22 mouse cellular contexts compared by ENCODE assay signal in the genomic region with DNA sequence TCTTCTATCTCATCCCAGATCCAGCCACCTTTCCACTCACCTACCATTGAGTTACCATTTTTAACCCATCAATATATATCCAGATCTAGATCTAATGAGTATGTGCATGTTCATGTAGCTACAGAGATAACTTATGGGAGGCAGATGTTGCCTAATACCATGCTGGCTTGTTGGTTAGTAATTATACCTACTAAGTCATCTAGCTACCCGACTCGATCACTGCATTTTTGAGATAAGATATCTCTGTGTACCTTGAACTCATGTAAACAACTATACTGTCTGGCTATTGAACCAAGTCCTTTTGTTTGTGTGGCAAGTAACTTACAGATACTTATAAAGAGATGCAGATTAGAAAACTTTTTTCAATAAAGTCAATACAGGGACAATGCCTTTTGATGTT. TPM values are rescaled to one million over a fixed set of nuclear protein-coding genes. Genes with fewer than 3 reads are reported as not detected.
DNase-seq lines count a peak whose midpoint lies in the region; ATAC-seq and TF ChIP-seq lines count a peak whose summit lies in the region.
"Had no signal": no experiment of that assay in that cellular context is flagged by ENCODE, and none has a peak within 500 bp of the region (broad histone marks: within the 10 kb centered on the region; RNA-seq: fewer than 3 reads in every experiment).

No protein-coding gene starts in this region.

- no peak overlapping the region for H3K4me3 ChIP-seq in intestine, embryonic 15.5 days (replicated peaks)
- H3K4me3 ChIP-seq in intestine, embryonic 16.5 days (ENCODE audit: low read length), result no peak overlapping the region
- no peak overlapping the region for H3K4me3 ChIP-seq in intestine, postnatal 0 days (ENCODE audit: low read depth, low read length)
- no peak overlapping the region for H3K4me3 ChIP-seq in forebrain, embryonic 15.5 days
- no peak overlapping the region for H3K4me3 ChIP-seq in embryonic facial prominence, embryonic 10.5 days

- H3K27ac ChIP-seq in intestine, embryonic 15.5 days, result no peak overlapping the region
- no peak overlapping the region for H3K27ac ChIP-seq in intestine, embryonic 16.5 days (ENCODE audit: low read length)
- no peak overlapping the region for H3K27ac ChIP-seq in intestine, postnatal 0 days (ENCODE audit: low read depth, low read length)
- H3K27ac ChIP-seq in forebrain, embryonic 15.5 days (replicated peaks), result no peak overlapping the region
- no peak overlapping the region for H3K27ac ChIP-seq in embryonic facial prominence, embryonic 10.5 days (replicated peaks)

- no peaks in the 10 kb centered on the region for H3K4me1 ChIP-seq in intestine, embryonic 15.5 days (replicated peaks)
- no peaks in the 10 kb centered on the region for H3K4me1 ChIP-seq in intestine, embryonic 16.5 days (ENCODE audit: control insufficient read depth, insufficient read depth, low read length)
- no peaks in the 10 kb centered on the region for H3K4me1 ChIP-seq in intestine, postnatal 0 days (replicated peaks; ENCODE audit: control insufficient read depth, insufficient read depth, low read length)
- H3K4me1 ChIP-seq in forebrain, embryonic 15.5 days, result no peaks in the 10 kb centered on the region
- H3K4me1 ChIP-seq in embryonic facial prominence, embryonic 10.5 days, result no peaks in the 10 kb centered on the region

- DNase-seq in testis, postnatal 14 days (ENCODE audit: low spot score), result no peak
- DNase-seq in embryonic facial prominence, embryonic 10.5 days (ENCODE audit: low spot score), result no peak
- DNase-seq: adrenal gland, adult 2 months; adrenal gland, adult 8-10 months; adrenal gland, postnatal 10 days; adrenal gland, postnatal 14 days; adrenal gland, postnatal 25 days; adrenal gland, postnatal 36 days; B cell, adult 2 months; cerebellum, adult 11 months; cerebellum, adult 11-12 months; cerebellum, adult 18-20 months had no signal

- ATAC-seq in intestine, embryonic 15.5 days, result peak; percentile 34; the same call in 1 of the 2 replicates
- ATAC-seq in intestine, embryonic 16.5 days, result peak; percentile 76
- ATAC-seq in intestine, postnatal 0 days, result peak; percentile 72
- no peak for ATAC-seq in forebrain, embryonic 15.5 days (replicated peaks)
- ATAC-seq: activated CD4-positive, CD25-positive, alpha-beta regulatory T cell, adult 4 months; CD4-positive, CD25-positive, alpha-beta regulatory T cell, adult 4 months; Patski had no signal

- no peaks in the 10 kb centered on the region for H3K9me3 ChIP-seq in intestine, embryonic 15.5 days
- no peaks in the 10 kb centered on the region for H3K9me3 ChIP-seq in intestine, embryonic 16.5 days (ENCODE audit: control insufficient read depth, low read length)
- H3K9me3 ChIP-seq in intestine, postnatal 0 days (ENCODE audit: control insufficient read depth), result no peaks in the 10 kb centered on the region
- no peaks in the 10 kb centered on the region for H3K9me3 ChIP-seq in forebrain, embryonic 15.5 days
- no peaks in the 10 kb centered on the region for H3K9me3 ChIP-seq in embryonic facial prominence, embryonic 10.5 days
- H3K9me3 ChIP-seq: G1E had no signal

- H3K4me2 ChIP-seq in intestine, embryonic 15.5 days (replicated peaks), result no peak overlapping the region
- no peak overlapping the region for H3K4me2 ChIP-seq in intestine, embryonic 16.5 days (ENCODE audit: low read depth, low read length)
- H3K4me2 ChIP-seq in intestine, postnatal 0 days (replicated peaks; ENCODE audit: low read depth), result no peak overlapping the region
- H3K4me2 ChIP-seq in forebrain, embryonic 15.5 days (replicated peaks), result no peak overlapping the region

- H3K36me3 ChIP-seq in intestine, embryonic 15.5 days, result no peaks in the 10 kb centered on the region
- no peaks in the 10 kb centered on the region for H3K36me3 ChIP-seq in intestine, embryonic 16.5 days (ENCODE audit: control insufficient read depth, insufficient read depth, low read length)
- H3K36me3 ChIP-seq in intestine, postnatal 0 days (ENCODE audit: control insufficient read depth, insufficient read depth), result no peaks in the 10 kb centered on the region
- H3K36me3 ChIP-seq in forebrain, embryonic 15.5 days, result no peaks in the 10 kb centered on the region
- H3K36me3 ChIP-seq in embryonic facial prominence, embryonic 10.5 days (replicated peaks), result no peaks in the 10 kb centered on the region
- H3K36me3 ChIP-seq: G1E had no signal

- H3K9ac ChIP-seq in intestine, embryonic 15.5 days, result no peak overlapping the region
- H3K9ac ChIP-seq in intestine, embryonic 16.5 days (ENCODE audit: low read depth, low read length), result no peak overlapping the region
- no peak overlapping the region for H3K9ac ChIP-seq in intestine, postnatal 0 days (ENCODE audit: low read depth, low read length)
- H3K9ac ChIP-seq in forebrain, embryonic 15.5 days (replicated peaks), result no peak overlapping the region

- 41% methylated on average over 2 of the region's 2 CpGs for WGBS in intestine, embryonic 15.5 days
- WGBS in intestine, embryonic 16.5 days, result 45% methylated on average over 2 of the region's 2 CpGs
- WGBS in intestine, postnatal 0 days, result 34% methylated on average over 2 of the region's 2 CpGs
- WGBS in forebrain, embryonic 15.5 days, result 93% methylated on average over 2 of the region's 2 CpGs
- 95% methylated on average over 2 of the region's 2 CpGs for WGBS in embryonic facial prominence, embryonic 10.5 days

- no peaks in the 10 kb centered on the region for H3K27me3 ChIP-seq in intestine, embryonic 15.5 days (replicated peaks)
- H3K27me3 ChIP-seq in intestine, embryonic 16.5 days (replicated peaks; ENCODE audit: control insufficient read depth, insufficient read depth, low read length), result no peaks in the 10 kb centered on the region
- no peaks in the 10 kb centered on the region for H3K27me3 ChIP-seq in intestine, postnatal 0 days (replicated peaks; ENCODE audit: control insufficient read depth, insufficient read depth, low read length)
- no peaks in the 10 kb centered on the region for H3K27me3 ChIP-seq in forebrain, embryonic 15.5 days
- no peaks in the 10 kb centered on the region for H3K27me3 ChIP-seq in embryonic facial prominence, embryonic 10.5 days (replicated peaks; ENCODE audit: low read depth, poor library complexity, severe bottlenecking)
- H3K27me3 ChIP-seq: CH12.LX had no signal

- no peak for TF ChIP-seq CTCF in intestine, postnatal 0 days (IDR thresholded peaks at IDR 0.05; ENCODE audit: low read depth)

RNA-seq across cellular contexts. Expression of a gene that starts 59.9 kb away (rescaled TPM):
- polyA plus RNA-seq in intestine, embryonic 15.5 days (2015; fragmentation: Nextera tagmentation; extraction: Ambion mirVana), result 3.2 and 3.5 TPM in 2 replicates
- 2.3 and 2.5 TPM in 2 replicates for polyA plus RNA-seq in intestine, embryonic 16.5 days (2015; fragmentation: Nextera tagmentation; extraction: Ambion mirVana)
- 1.5 and 1.7 TPM in 2 replicates for polyA plus RNA-seq in intestine, postnatal 0 days (2015; fragmentation: Nextera tagmentation; extraction: Ambion mirVana)
- polyA plus RNA-seq in forebrain, embryonic 15.5 days (2015; fragmentation: Nextera tagmentation; extraction: Ambion mirVana), result 8.7 and 9.1 TPM in 2 replicates
- polyA plus RNA-seq in embryonic facial prominence, embryonic 10.5 days (2016; fragmentation: Nextera tagmentation; extraction: Ambion mirVana), result 0.39 and 0.74 TPM in 2 replicates
- polyA plus RNA-seq: activated CD4-positive, CD25-positive, alpha-beta regulatory T cell, adult 4 months; C2C12; G1E; Patski had no signal
